Mouse (Mus musculus): ENCODE measurements at regions not wholly inside any gene's neighbourhood (a gene's known extent, or its start where the extent isn't known, plus 50 kb on each side); places are given as distances from the start of the nearest gene placed in this dataset.

GRCm38 (mm10) chr1:193578661-193579175 lies 208.6 kb upstream of the Camk1g start:
- no peak for DNase-seq (ENCODE audit: low spot score)

GRCm38 (mm10) chr1:193577821-193578220 lies 207.7 kb upstream of the Camk1g start:
- no peak for DNase-seq (ENCODE audit: low spot score)

GRCm38 (mm10) chr1:193575986-193576713 lies 206.1 kb upstream of the Camk1g start:
- peak; percentile 56 for DNase-seq (ENCODE audit: low spot score)

GRCm38 (mm10) chr1:193572827-193573226 lies 202.7 kb upstream of the Camk1g start:
- DNase-seq (ENCODE audit: low spot score) = no peak

GRCm38 (mm10) chr1:193572411-193572810 lies 202.3 kb upstream of the Camk1g start:
- DNase-seq (ENCODE audit: low spot score) = no peak

GRCm38 (mm10) chr1:193571088-193571487 lies 201.0 kb upstream of the Camk1g start:
- DNase-seq (ENCODE audit: low spot score) = no peak

GRCm38 (mm10) chr1:193568586-193569174 lies 198.6 kb upstream of the Camk1g start:
- no peak for DNase-seq (ENCODE audit: low spot score)

- no peak for DNase-seq (ENCODE audit: low spot score)
These were observed 197.1 kb upstream of the Camk1g start for GRCm38 (mm10) chr1:193567217-193567616.

- DNase-seq (ENCODE audit: low spot score) = no peak
These were observed 194.1 kb upstream of the Camk1g start for GRCm38 (mm10) chr1:193564225-193564624.

GRCm38 (mm10) chr1:193562242-193562641 lies 192.1 kb upstream of the Camk1g start:
- DNase-seq (ENCODE audit: low spot score) = no peak

GRCm38 (mm10) chr1:193558122-193558521 lies 188.0 kb upstream of the Camk1g start:
- no peak for DNase-seq (ENCODE audit: low spot score)

- no peak for DNase-seq (ENCODE audit: low spot score)
These were observed 184.6 kb upstream of the Camk1g start for GRCm38 (mm10) chr1:193554731-193555130.

GRCm38 (mm10) chr1:193552348-193552747 lies 182.2 kb upstream of the Camk1g start:
- no peak for DNase-seq (ENCODE audit: low spot score)

GRCm38 (mm10) chr1:193551340-193551739 lies 181.2 kb upstream of the Camk1g start:
- no peak for DNase-seq (ENCODE audit: low spot score)

- DNase-seq (ENCODE audit: low spot score) = no peak
These were observed 180.7 kb upstream of the Camk1g start for GRCm38 (mm10) chr1:193550761-193551160.

GRCm38 (mm10) chr1:193547356-193547755 lies 177.3 kb upstream of the Camk1g start:
- DNase-seq (ENCODE audit: low spot score) = no peak

- DNase-seq (ENCODE audit: low spot score) = no peak
These were observed 175.9 kb upstream of the Camk1g start for GRCm38 (mm10) chr1:193546044-193546432.

GRCm38 (mm10) chr1:193545406-193546043 lies 175.4 kb upstream of the Camk1g start:
- DNase-seq (ENCODE audit: low spot score) = no peak

- no peak for DNase-seq (ENCODE audit: low spot score)
These were observed 174.7 kb upstream of the Camk1g start for GRCm38 (mm10) chr1:193544804-193545203.

GRCm38 (mm10) chr1:193543834-193544233 lies 173.7 kb upstream of the Camk1g start:
- DNase-seq (ENCODE audit: low spot score) = no peak

- DNase-seq (ENCODE audit: low spot score) = no peak
These were observed 173.2 kb upstream of the Camk1g start for GRCm38 (mm10) chr1:193543284-193543683.

- DNase-seq (ENCODE audit: low spot score) = no peak
These were observed 172.0 kb upstream of the Camk1g start for GRCm38 (mm10) chr1:193541934-193542580.

- DNase-seq (ENCODE audit: low spot score) = no peak
These were observed 171.2 kb upstream of the Camk1g start for GRCm38 (mm10) chr1:193541281-193541680.

All from lung, postnatal 25 days (tissue).